Mouse (Mus musculus) ES-Bruce4 (cell line): Measurements from ENCODE around the gene Cebpb. TPM values are rescaled to one million over a fixed set of nuclear protein-coding genes. Genes with fewer than 3 reads are reported as not detected.

Experiments used
- H3K27ac ChIP-seq: 2 replicates; pipeline ENCODE4 v1.5.1; 2012; ENCODE audit warnings: low read length, inconsistent platforms; ENCODE audit not compliant: insufficient read depth
- H3K27me3 ChIP-seq: 2 replicates; pipeline ENCODE4 v1.6.1; 2012; ENCODE audit warnings: mild to moderate bottlenecking, low read length, inconsistent platforms; ENCODE audit not compliant: control insufficient read depth, poor library complexity, insufficient read depth, severe bottlenecking
- H3K36me3 ChIP-seq: 2 replicates; pipeline ENCODE4 v1.6.1; 2012; ENCODE audit warnings: inconsistent platforms, mild to moderate bottlenecking, low read length, moderate library complexity; ENCODE audit not compliant: control insufficient read depth, poor library complexity, insufficient read depth, severe bottlenecking
- H3K4me1 ChIP-seq: one replicate; pipeline ENCODE4 v1.8.1; 2011; ENCODE audit warnings: low read length; ENCODE audit not compliant: control insufficient read depth, insufficient read depth
- H3K4me3 ChIP-seq: 2 replicates; pipeline ENCODE4 v1.5.1; 2011; ENCODE audit warnings: low read depth, mild to moderate bottlenecking, low read length
- H3K9ac ChIP-seq: 2 replicates; pipeline ENCODE4 v1.6.1; 2012; ENCODE audit warnings: low read depth, mild to moderate bottlenecking, inconsistent platforms; ENCODE audit not compliant: poor library complexity, severe bottlenecking
- H3K9me3 ChIP-seq: replicated peaks from 2 replicates; pipeline ENCODE4 v1.6.1; 2012; ENCODE audit warnings: mild to moderate bottlenecking, low read length, inconsistent platforms; ENCODE audit not compliant: control insufficient read depth, poor library complexity, insufficient read depth, severe bottlenecking
- CTCF ChIP-seq: IDR thresholded peaks from one replicate; pipeline ENCODE4 v1.8.1; 2011; ENCODE audit warnings: low read depth, low read length
- EP300 ChIP-seq: IDR thresholded peaks from 2 replicates; pipeline ENCODE4 v1.6.1; 2011; ENCODE audit warnings: low read depth, low read length; ENCODE audit not compliant: insufficient read depth
- POLR2A ChIP-seq: IDR thresholded peaks from one replicate; pipeline ENCODE4 v1.8.1; 2011; ENCODE audit warnings: low read length; ENCODE audit not compliant: insufficient read depth
- polyA plus RNA-seq: library from polyadenylated mRNA; stranded (reverse); fragments of >200 nt; gene quantifications from 2 replicates; pipeline ENCODE4 v1.2.4, GENCODE M21; 2011; ENCODE audit warnings: low read depth; ENCODE audit not compliant: missing spikeins, insufficient read depth, insufficient read length

Gene Cebpb
- polyA plus RNA-seq, 1 experiment = 9.2 TPM

DNA sequence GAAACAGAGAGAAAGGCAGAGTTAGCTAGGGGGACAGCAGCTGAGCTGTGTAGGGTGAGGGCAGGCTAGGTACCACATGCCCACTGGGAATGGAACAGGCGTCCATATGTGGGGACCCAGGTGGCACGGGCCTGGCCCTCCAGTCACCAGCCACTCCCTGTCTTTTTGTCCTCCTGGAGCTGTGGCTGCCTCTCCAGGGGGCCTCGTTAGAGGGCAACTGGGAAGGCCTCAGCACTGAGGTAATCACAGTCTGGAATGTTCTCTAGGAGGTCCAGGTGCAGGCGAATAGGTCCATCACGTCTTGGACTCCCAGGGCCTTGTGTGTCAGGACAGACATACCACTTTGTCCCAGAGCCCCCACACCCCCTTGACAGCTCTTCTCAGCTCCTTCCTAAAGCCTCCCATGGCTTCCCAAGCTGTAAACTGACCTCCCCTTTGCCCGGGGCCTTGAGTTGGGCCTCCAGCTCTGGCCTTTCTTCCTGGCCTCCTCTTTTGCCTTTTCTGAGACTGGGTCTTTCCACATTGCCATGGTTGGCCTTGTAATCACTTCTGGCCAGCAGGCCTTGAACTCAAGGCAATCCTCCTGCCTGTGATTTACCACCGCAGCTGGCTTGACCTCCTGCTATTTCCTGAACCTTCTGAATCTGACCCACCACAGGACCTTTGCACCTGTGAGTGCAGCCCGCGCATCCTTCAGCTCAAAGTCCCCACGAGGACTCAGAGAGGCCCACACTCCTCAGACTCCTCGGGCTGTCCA is 17.6 kb downstream of the Cebpb start:
- peaks cover 4% of the 10 kb centered on the region for H3K4me1 ChIP-seq
- H3K9me3 ChIP-seq = no peaks in the 10 kb centered on the region
- TF ChIP-seq POLR2A (no peak), CTCF (no peak), EP300 (no peak)
- H3K4me3 ChIP-seq = no peak overlapping the region
- H3K9ac ChIP-seq = no peak overlapping the region
- no peak overlapping the region for H3K27ac ChIP-seq
- no peaks in the 10 kb centered on the region for H3K27me3 ChIP-seq
- no peaks in the 10 kb centered on the region for H3K36me3 ChIP-seq

GRCm38 (mm10) chr2:167708373-167708772 is 19.7 kb downstream of the Cebpb start:
- H3K27me3 ChIP-seq = no peaks in the 10 kb centered on the region

GRCm38 (mm10) chr2:167709969-167710368 is 21.3 kb downstream of the Cebpb start:
- no peak for TF ChIP-seq EP300
- TF ChIP-seq POLR2A = no peak
- no peak for TF ChIP-seq CTCF
- Histone ChIP-seq H3K9me3 (no peaks in the 10 kb centered on the region), H3K4me1 (peaks cover 4% of the 10 kb centered on the region), H3K27ac (no peak overlapping the region), H3K4me3 (no peak overlapping the region), H3K9ac (no peak overlapping the region), H3K27me3 (no peaks in the 10 kb centered on the region), H3K36me3 (no peaks in the 10 kb centered on the region)

More at GRCm38 (mm10) chr2:167708373-167708772, 19.7 kb downstream of the Cebpb start:
- Histone ChIP-seq H3K9ac (no peak overlapping the region), H3K9me3 (no peaks in the 10 kb centered on the region), H3K4me3 (0 out of 2 replicates have a peak overlapping the region, but pooled peaks have one; percentile 6), H3K36me3 (no peaks in the 10 kb centered on the region), H3K27ac (no peak overlapping the region), H3K4me1 (peaks cover 4% of the 10 kb centered on the region)
- no peak for TF ChIP-seq EP300
- TF ChIP-seq CTCF = no peak
- TF ChIP-seq POLR2A = no peak

DNA sequence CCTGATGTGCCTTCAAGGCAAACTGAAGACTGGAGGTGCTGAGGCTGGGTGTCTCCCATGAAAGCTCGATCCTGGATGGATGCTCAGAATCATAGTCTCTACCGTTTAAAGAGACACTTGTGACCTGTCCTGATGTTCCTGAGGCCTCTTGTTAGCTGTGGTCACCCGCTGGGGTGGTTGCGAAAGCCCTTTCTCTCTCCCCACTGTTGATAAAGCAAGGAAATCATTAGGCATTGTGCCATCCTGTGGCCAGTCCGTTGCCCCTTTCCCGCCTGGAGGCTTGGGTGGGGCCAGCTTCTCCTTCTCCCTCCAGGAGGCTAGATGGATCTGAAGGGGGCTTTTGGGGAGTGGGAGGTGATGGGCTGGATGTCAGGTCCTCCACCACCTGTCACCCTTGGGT is 21.9 kb downstream of the Cebpb start:
- Histone ChIP-seq H3K4me1 (peaks cover 4% of the 10 kb centered on the region), H3K36me3 (no peaks in the 10 kb centered on the region), H3K9ac (no peak overlapping the region), H3K9me3 (no peaks in the 10 kb centered on the region), H3K27me3 (no peaks in the 10 kb centered on the region), H3K27ac (no peak overlapping the region), H3K4me3 (no peak overlapping the region)
- TF ChIP-seq EP300 (no peak), POLR2A (no peak), CTCF (no peak)

- TF ChIP-seq CTCF (peak; percentile 72), EP300 (no peak)
Observed at GRCm38 (mm10) chr2:167712872-167713821, 24.4 kb downstream of the Cebpb start.

DNA sequence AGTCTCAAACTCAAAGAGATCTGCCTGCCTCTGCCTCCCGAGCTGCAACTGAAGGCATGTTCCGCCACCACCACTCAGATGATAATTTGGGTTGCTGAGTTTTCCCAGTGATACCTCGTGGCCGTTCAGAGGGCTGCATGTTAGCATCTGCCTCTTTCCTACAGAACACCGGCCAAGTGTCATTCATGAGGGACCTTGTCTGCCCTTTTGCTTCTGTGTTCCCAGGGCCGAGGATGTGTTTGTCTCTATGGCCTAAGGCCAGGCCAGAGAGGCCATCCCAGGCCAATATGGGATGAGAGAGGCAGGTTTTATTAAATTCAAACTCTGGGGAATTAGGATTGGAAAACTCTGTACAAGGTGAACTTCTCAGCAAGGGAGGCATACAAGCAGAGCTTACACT is 25.6 kb downstream of the Cebpb start:
- no peak overlapping the region for H3K4me3 ChIP-seq
- no peaks in the 10 kb centered on the region for H3K36me3 ChIP-seq
- no peaks in the 10 kb centered on the region for H3K27me3 ChIP-seq
- H3K27ac ChIP-seq = no peak overlapping the region
- no peaks in the 10 kb centered on the region for H3K4me1 ChIP-seq
- no peaks in the 10 kb centered on the region for H3K9me3 ChIP-seq
- H3K9ac ChIP-seq = no peak overlapping the region
- no peak for TF ChIP-seq EP300
- TF ChIP-seq POLR2A = no peak
- no peak for TF ChIP-seq CTCF

More at GRCm38 (mm10) chr2:167712872-167713821, 24.4 kb downstream of the Cebpb start:
- Histone ChIP-seq H3K9me3 (no peaks in the 10 kb centered on the region), H3K27ac (no peak overlapping the region), H3K4me1 (peaks cover 4% of the 10 kb centered on the region), H3K4me3 (no peak overlapping the region), H3K9ac (no peak overlapping the region), H3K27me3 (no peaks in the 10 kb centered on the region), H3K36me3 (no peaks in the 10 kb centered on the region)
